Mouse (Mus musculus): Measurements from ENCODE around the gene Trpc4ap.
A peak's percentile ranks its signal among the peaks of the same experiment; 100 is the strongest.

Trpc4ap gene

DNA sequence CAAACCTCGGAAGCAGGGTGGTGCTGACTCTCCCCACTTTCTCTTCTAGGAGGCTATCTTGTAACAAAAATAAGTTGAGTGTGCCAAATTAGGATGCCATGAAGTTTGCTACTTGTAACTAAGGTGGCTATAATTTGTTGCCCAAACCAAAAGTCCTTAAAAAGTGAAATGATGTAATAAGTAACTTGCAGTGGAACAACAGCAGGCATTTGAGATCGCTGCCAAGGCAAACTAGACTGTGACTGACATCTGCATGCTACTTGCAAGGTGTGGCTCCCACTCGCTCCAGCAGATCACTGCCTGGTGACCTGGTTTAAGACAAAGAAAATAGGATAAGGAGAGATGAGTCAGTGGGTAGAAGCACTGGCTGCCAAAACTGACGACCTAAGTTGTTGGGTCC is 952 bp upstream of the Trpc4ap start:
- no peak for DNase-seq

GRCm38 (mm10) chr2:155691336-155691722 is 855 bp downstream of the Trpc4ap start:
- DNase-seq = no peak

DNA sequence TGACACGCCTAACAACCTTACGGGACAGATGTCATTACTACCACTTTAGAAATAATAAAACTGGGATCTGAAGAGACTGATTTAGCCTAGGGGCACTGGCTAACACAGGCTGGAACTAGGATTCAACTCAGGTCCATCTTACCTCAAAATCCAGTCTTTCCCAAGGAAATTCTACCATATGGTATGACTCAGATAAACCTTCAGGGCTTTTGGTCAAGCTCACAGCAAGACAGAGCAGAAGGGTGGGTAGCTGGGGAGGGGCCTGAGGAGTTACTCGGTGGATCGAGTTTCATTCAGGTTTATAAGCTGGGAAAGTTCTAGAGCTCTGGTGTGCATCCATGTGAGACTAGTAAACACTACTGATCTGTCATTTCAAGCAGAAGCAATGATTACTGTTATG is 3.0 kb downstream of the Trpc4ap start:
- no peak for DNase-seq

DNA sequence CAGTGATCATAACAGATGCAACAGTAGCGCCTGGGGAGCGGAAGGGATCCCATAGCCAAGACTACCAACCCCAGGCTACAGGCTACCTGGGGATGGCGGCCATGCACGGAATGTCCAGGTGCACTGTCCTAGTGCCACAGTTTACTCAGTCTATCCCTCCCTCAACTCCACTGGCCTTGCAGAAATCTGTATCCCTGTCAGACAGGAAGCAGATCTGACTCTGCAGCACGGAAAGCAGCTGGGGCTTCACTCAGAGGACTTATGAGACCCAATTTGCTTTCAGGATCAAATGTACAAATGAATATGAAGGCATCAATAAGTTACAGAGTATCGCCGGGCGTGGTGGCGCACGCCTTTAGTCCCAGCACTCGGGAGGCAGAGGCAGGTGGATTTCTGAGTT is 4.4 kb downstream of the Trpc4ap start:
- DNase-seq = no peak

DNA sequence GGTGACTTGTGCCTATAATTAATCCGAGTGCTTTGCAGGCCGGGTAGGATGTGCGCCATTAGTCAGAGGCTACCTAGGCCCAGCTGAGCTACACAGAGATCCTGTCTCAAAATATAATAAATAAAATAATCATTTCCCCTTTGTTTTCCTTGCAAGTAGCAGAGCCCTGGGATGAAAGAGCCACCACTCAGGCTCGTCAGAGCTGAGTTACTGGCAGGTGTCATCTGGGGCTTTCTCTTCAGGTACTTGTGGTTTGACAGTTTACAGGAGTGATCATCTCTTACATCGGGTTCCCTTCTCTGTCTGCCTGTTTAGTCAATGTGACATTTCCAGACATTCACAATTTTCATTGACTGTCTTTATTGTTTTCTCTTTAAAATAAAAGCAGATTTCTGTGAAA is 5.6 kb downstream of the Trpc4ap start:
- DNase-seq = no peak

DNA sequence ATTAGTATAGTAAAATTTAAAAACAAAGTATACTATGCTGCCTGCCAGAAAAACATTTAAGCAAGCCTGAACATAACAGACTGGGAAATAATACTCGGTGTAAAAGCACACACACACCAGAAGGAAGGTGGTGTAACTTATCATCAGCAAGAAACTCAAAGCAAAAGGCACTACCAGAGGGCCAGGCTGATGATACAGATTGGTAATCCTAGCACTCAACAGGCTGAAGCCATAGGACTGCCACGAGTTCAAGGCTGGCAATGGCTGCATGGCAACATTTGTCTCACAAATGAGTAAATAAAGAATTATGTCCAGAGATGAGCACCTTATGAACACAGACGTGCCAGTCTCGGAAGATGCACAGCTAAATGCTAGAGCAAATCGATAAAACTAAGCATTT is 8.4 kb downstream of the Trpc4ap start:
- DNase-seq = no peak

DNA sequence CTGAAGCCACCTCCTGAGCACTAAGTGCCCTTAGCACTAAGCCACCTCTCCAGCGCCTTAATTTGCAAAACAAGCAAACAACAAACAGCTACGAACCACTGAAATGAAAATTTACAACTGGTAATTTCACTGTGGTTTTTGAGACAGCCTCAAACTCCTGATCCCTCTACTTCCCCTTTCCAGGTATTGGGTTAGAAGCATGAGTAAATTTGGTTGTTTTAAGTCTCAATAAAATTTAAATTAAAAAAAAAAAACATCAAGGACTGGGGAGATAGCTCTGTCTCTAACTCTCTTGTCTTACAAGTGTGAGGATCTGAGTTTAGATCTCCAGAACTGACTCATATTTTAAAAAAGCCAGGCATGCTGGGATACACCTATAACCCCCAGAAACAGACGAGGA is 9.0 kb downstream of the Trpc4ap start:
- DNase-seq = no peak

- DNase-seq = no peak
These were observed 10.3 kb downstream of the Trpc4ap start for GRCm38 (mm10) chr2:155681874-155682273.

DNA sequence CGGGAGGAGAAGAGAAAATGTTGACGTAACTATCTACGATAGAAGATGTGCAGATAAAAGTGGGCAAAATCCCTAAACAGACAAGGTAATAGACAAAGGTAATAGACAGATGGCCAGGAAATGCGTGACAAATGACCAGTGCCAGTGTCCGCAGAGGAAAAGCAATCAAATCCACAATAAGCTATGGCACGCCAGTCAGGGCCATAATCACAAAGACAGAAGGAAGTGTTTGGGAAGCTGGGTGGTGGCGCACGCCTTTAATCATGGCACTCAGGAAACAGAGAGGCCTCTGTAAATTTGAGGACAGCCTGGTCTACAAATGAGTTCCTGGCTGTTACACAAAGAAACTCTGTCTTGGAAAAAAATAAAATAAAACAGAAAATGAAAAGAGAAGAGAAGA is 11.0 kb downstream of the Trpc4ap start:
- no peak for DNase-seq

DNA sequence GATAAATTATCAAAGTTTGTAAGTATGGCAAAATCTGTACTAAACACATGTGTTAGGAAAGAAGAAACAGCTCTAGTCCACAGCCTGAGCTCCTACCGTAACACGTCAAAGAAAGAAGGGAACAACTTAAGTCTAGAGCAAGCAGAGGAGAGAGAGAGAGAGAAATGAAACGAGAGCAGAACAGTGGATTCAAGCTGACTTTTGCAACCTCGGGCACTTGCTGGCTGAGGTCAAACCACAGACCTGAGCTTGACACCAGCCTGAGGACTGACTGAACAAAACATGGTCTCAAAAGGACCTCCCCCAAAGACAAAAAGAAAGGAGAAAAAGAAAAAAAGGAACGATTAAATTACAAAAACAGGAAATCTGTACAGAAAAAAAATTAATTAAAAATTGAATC is 11.6 kb downstream of the Trpc4ap start:
- no peak for DNase-seq

GRCm38 (mm10) chr2:155679586-155680110 is 12.5 kb downstream of the Trpc4ap start:
- DNase-seq = no peak

GRCm38 (mm10) chr2:155675118-155675517 is 17.1 kb downstream of the Trpc4ap start:
- no peak for DNase-seq

- peak; percentile 38 for DNase-seq
These were observed 18.6 kb downstream of the Trpc4ap start for GRCm38 (mm10) chr2:155673546-155673945.

- no peak for DNase-seq
These were observed 20.9 kb downstream of the Trpc4ap start for GRCm38 (mm10) chr2:155671236-155671635.

DNA sequence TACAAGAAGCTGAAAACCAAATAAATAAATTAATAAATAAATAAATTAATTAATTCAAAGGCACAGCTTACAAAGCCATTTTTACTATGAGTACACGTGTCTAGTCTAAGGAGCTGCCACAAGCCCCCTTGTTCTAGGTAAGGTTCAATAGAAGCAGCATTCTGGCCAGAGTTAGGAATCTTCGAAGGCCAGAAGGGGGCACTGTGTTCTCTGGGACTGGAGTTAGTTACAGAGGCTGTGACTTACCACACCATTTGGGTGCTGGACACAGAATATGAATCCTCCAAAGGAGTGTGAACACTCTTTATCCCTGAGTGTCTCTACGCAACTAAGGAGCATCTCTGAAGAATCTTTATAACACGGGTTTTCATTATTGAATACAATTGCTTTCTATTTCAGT is 23.7 kb downstream of the Trpc4ap start:
- DNase-seq = no peak

DNA sequence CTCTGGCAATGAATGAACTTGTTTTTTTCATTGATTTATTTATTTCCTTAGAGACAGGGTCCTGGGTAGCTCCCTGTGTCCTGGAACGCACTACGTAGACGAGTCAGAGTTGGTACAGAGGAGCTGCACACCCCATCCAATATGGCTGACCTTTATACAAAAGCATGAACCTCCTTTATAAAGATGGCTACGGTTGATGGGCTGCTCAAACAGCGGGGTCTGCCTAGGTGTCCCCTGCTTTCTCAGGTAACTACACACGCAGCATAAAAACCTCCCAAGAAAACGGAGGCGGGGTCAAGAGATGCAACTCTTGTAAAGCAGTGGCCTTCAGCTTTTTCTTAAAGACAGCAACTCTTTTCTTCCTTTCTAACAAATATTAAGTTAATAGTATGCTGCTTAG is 24.3 kb downstream of the Trpc4ap start:
- no peak for DNase-seq

DNA sequence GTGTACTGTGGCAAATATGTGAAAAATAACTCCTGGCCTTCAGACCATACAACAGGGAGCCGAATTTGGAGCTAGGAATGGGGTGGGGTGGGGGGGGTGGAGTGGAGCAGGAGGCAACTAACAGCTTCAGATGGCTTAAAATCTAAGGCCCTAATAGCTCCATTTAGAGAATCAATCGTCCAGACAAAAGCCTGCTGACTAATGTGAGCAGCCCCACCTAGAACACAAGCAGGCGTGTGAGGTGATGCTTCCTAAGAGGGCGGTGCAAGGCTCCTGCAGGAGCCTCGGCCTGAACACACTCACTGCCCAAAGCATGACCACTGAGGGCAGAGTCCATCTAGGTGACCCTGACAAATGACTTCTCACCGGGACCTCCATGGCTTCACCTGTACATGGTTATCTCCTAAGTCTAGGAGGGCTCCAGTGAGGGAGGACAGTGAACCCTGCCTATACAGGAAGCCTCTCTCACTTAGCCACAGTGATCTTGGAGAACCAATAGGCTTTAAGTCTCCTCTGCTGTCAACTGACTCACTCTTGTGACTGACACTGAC is 28.2 kb downstream of the Trpc4ap start:
- DNase-seq = no peak

DNA sequence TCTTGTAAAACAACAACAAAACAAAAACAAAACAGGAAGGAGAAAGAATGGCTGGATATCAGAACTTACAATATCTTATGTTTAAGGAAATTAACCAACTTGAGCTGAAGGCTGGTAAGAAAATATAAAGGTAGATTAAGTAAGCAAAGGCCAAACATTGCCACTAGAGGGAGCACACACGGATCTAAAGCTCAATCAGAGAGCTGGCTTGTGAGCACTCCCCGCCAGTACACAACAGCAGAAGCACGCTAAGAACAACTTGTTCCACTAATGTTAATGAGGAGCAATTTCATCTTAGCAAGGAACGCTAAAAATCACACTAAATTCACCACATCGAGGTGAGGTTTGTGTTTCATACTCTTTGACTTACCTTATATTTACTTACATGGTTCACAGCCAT is 29.1 kb downstream of the Trpc4ap start:
- peak; percentile 65 for DNase-seq

- peak; percentile 49 for DNase-seq
These were observed 29.8 kb downstream of the Trpc4ap start for GRCm38 (mm10) chr2:155662390-155662789.

GRCm38 (mm10) chr2:155655759-155656372 is 36.3 kb downstream of the Trpc4ap start:
- no peak for DNase-seq

GRCm38 (mm10) chr2:155652618-155653017 is 39.6 kb downstream of the Trpc4ap start:
- DNase-seq = no peak

- DNase-seq = no peak
These were observed 46.4 kb downstream of the Trpc4ap start for GRCm38 (mm10) chr2:155645746-155646145.

DNA sequence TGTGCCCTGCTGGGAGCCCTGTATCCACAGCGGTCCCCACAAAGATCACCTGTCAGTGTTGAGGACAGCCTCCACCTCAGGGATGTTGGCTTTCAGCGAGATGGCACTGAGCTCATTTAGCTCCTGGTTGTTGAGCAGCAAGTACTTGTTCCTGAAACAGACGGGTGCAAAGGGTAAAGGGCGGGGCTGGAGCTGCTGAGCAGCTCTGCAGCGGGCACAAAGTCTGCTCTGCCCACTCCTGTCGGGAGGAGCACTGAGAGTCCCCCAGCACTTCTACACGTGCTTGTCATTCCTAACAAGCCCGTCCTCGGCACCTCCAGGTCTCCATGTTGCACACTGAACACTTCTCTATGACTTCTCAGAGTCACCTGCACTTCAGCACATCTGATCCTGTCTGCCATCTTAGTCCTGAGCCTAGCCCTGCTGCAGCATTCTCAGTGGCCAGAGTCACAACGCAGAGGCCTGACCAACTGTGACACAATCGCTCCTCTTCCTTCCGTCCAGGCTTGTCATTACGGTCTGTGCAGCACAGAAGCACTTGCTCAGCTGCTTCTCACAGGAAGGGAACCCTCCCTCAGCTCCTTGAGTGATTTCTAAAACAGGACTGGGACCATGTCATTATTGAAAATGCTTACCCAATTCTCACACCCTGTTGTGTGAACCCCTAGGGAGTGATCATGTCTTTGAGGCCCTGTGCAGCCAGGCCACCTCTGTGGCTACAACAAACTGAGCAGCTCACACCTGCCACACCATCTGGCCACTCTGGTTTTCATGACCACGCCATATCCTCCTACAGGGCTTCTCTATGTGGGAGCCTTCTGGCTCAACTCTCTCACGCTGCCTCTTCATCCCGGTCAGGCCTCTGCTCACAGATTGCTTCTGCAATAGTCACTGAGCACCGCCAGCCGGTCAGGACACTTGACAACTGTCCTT is 50.4 kb downstream of the Trpc4ap start:
- peak; percentile 55 for DNase-seq

DNA sequence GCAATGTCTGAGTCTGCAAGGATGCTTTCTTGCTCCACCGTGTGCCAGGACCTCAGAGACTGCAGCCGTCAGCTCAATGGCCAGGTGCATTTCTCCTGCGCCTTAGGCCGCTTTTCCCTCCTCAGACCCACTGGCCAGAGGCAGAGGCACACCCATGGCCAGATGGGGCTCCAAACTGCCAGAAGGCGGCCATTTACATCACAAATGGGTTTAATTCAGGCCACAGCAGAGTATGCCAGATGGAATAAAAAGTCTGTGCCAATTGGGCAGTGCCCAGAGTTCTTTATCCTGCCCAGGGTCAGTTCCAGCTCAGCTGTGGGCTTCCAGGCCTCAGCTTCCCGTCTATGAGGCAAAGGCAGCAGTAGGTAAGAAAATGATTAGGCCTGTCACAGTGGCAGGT is 51.5 kb downstream of the Trpc4ap start:
- DNase-seq = peak; percentile 63

Measured in right cerebral cortex, adult 18-20 months (tissue).